In genomic region chr3:135518882-135519281, GRCm38 (mm10) we compare ENCODE assay signal across 23 mouse cellular contexts. TPM values are rescaled to one million over a fixed set of nuclear protein-coding genes. Genes with fewer than 3 reads are reported as not detected.
A peak's percentile ranks its signal among the peaks of the same experiment; 100 is the strongest.
DNase-seq lines count a peak whose midpoint lies in the region; ATAC-seq and TF ChIP-seq lines count a peak whose summit lies in the region.
"Had no signal": no experiment of that assay in that cellular context is flagged by ENCODE, and none has a peak within 500 bp of the region (broad histone marks: within the 10 kb centered on the region; RNA-seq: fewer than 3 reads in every experiment).

No protein-coding gene starts in this region.

- no peak for TF ChIP-seq CTCF in heart, adult 2 months (IDR thresholded peaks at IDR 0.05)

- H3K27me3 ChIP-seq in heart, adult 2 months (ENCODE audit: control insufficient read depth, insufficient read depth, low read length): no peaks in the 10 kb centered on the region
- H3K27me3 ChIP-seq in heart, embryonic 15.5 days: no peaks in the 10 kb centered on the region
- H3K27me3 ChIP-seq in heart, embryonic 16.5 days (ENCODE audit: control insufficient read depth, insufficient read depth, low read length): no peaks in the 10 kb centered on the region
- H3K27me3 ChIP-seq: embryonic facial prominence, embryonic 15.5 days; intestine, embryonic 15.5 days; limb, embryonic 15.5 days had no signal

- H3K36me3 ChIP-seq in heart, adult 2 months (ENCODE audit: control insufficient read depth, insufficient read depth, low read length): peaks cover 10% of the 10 kb centered on the region
- H3K36me3 ChIP-seq in heart, embryonic 15.5 days: 0 out of 2 replicates have a peak, but pooled peaks cover 4% of the 10 kb centered on the region
- H3K36me3 ChIP-seq in heart, embryonic 16.5 days (ENCODE audit: control insufficient read depth, insufficient read depth): 0 out of 2 replicates have a peak, but pooled peaks cover 5% of the 10 kb centered on the region
- H3K36me3 ChIP-seq: embryonic facial prominence, embryonic 15.5 days; hindbrain, embryonic 10.5 days; intestine, embryonic 15.5 days; limb, embryonic 15.5 days had no signal

- peaks cover 18% of the 10 kb centered on the region for H3K4me1 ChIP-seq in heart, adult 2 months (ENCODE audit: control insufficient read depth, insufficient read depth, low read length)
- peaks cover 47% of the 10 kb centered on the region for H3K4me1 ChIP-seq in heart, embryonic 15.5 days (replicated peaks)
- peaks cover 43% of the 10 kb centered on the region for H3K4me1 ChIP-seq in heart, embryonic 16.5 days (ENCODE audit: control insufficient read depth, insufficient read depth, low read length)

- intact Hi-C loops in heart, adult 2 months (cut with DNase I): loop anchor here (5.0 kb wide), 1 partner anchor 63 kb away; no protein-coding TSS in a partner anchor
- intact Hi-C loops in heart, postnatal 10 days (cut with DNase I): no loop called here
- intact Hi-C loops in heart, postnatal 36 days (cut with DNase I): no loop called here

- WGBS in heart, adult 2 months: 79% methylated on average over 5 of the region's 5 CpGs
- 60% methylated on average over 5 of the region's 5 CpGs for WGBS in heart, embryonic 15.5 days
- 60% methylated on average over 5 of the region's 5 CpGs for WGBS in heart, embryonic 16.5 days

- H3K4me3 ChIP-seq in heart, adult 2 months: no peak overlapping the region
- H3K4me3 ChIP-seq in heart, embryonic 15.5 days: no peak overlapping the region
- no peak overlapping the region for H3K4me3 ChIP-seq in heart, embryonic 16.5 days (ENCODE audit: low read length)
- H3K4me3 ChIP-seq: embryonic facial prominence, embryonic 15.5 days; hindbrain, embryonic 10.5 days; intestine, embryonic 15.5 days; left cerebral cortex, adult 2 months; limb, embryonic 15.5 days had no signal

- no peak for DNase-seq in heart, adult 2 months
- DNase-seq in heart, postnatal 10 days: no peak
- no peak for DNase-seq in heart, postnatal 36 days
- DNase-seq in retina, postnatal 1 day: no peak
- DNase-seq: cerebellum, adult 9-10 months; kidney, adult 8-10 months; kidney, postnatal 10 days; left cerebral cortex, postnatal 4 days; lung, embryonic 14.5 days had no signal

- no peaks in the 10 kb centered on the region for H3K9me3 ChIP-seq in heart, embryonic 15.5 days (replicated peaks)
- H3K9me3 ChIP-seq in heart, embryonic 16.5 days (replicated peaks; ENCODE audit: control insufficient read depth, low read length): no peaks in the 10 kb centered on the region
- H3K9me3 ChIP-seq: embryonic facial prominence, embryonic 15.5 days; G1E; hindbrain, embryonic 10.5 days; intestine, embryonic 15.5 days; limb, embryonic 15.5 days had no signal

- H3K79me2 ChIP-seq in heart, adult 2 months (replicated peaks; ENCODE audit: control insufficient read depth, insufficient read depth, low read length): no peaks in the 10 kb centered on the region

- TF ChIP-seq POLR2A in heart, adult 2 months (IDR thresholded peaks at IDR 0.05; ENCODE audit: insufficient read depth, low read depth, low read length): no peak

- H3K9ac ChIP-seq in heart, adult 2 months (ENCODE audit: low read depth, low read length): no peak overlapping the region; the same call in 1 of the 2 replicates
- H3K9ac ChIP-seq in heart, embryonic 15.5 days: no peak overlapping the region
- peak overlapping the region; percentile 52 for H3K9ac ChIP-seq in heart, embryonic 16.5 days (ENCODE audit: low read length)
- H3K9ac ChIP-seq: embryonic facial prominence, embryonic 15.5 days; intestine, embryonic 15.5 days; limb, embryonic 15.5 days; liver, embryonic 14.5 days; lung, embryonic 14.5 days had no signal

- ATAC-seq in heart, embryonic 15.5 days (replicated peaks; ENCODE audit: insufficient number of reproducible peaks, insufficient read depth, low FRiP score, low read depth): no peak
- no peak for ATAC-seq in heart, embryonic 16.5 days (replicated peaks; ENCODE audit: extremely low read depth, insufficient read depth, low FRiP score)
- ATAC-seq in erythroblast, adult 5-6 weeks (replicated peaks; ENCODE audit: low FRiP score, poor library complexity, severe bottlenecking): no peak
- ATAC-seq: activated CD4-positive, CD25-positive, alpha-beta regulatory T cell, adult 4 months; forebrain, embryonic 16.5 days; hindbrain, embryonic 16.5 days; intestine, embryonic 15.5 days; midbrain, embryonic 16.5 days had no signal

- no peak overlapping the region for H3K4me2 ChIP-seq in heart, embryonic 15.5 days
- H3K4me2 ChIP-seq in heart, embryonic 16.5 days (ENCODE audit: low read depth, low read length): no peak overlapping the region
- H3K4me2 ChIP-seq: embryonic facial prominence, embryonic 15.5 days; intestine, embryonic 15.5 days; limb, embryonic 15.5 days; lung, embryonic 14.5 days had no signal

- H3K27ac ChIP-seq in heart, adult 2 months: peak overlapping the region; percentile 26; the same call in 1 of the 2 replicates
- peak overlapping the region; percentile 65 for H3K27ac ChIP-seq in heart, embryonic 15.5 days
- H3K27ac ChIP-seq in heart, embryonic 16.5 days (ENCODE audit: low read length): peak overlapping the region; percentile 69
- H3K27ac ChIP-seq: embryonic facial prominence, embryonic 15.5 days; hindbrain, embryonic 10.5 days; intestine, embryonic 15.5 days; left cerebral cortex, adult 2 months; limb, embryonic 15.5 days; liver, embryonic 14.5 days had no signal

- no peak for TF ChIP-seq EP300 in heart, adult 2 months (IDR thresholded peaks at IDR 0.05; ENCODE audit: insufficient read depth, low read depth, low read length)

RNA-seq across cellular contexts. Expression of gene Manba, which starts 33.5 kb away (rescaled TPM):
- 10 to 100 TPM; 15.7 to 16.4 TPM for total RNA-seq in heart, adult 2 months (2021)
- polyA plus RNA-seq in heart, adult 2 months (2012; rRNA removed): 8.2 and 13.3 TPM in 2 replicates
- total RNA-seq in heart, postnatal 10 days (2021): 10 to 100 TPM; 22.5 to 26.8 TPM
- polyA plus RNA-seq in heart, embryonic 15.5 days (2015; fragmentation: Nextera tagmentation; extraction: Ambion mirVana): 33.3 and 35.2 TPM in 2 replicates
- total RNA-seq in heart, postnatal 36 days (2021): 10 to 100 TPM; 16.3 to 17.6 TPM
- 37.0 and 38.3 TPM in 2 replicates for polyA plus RNA-seq in heart, embryonic 16.5 days (2015; fragmentation: Nextera tagmentation; extraction: Ambion mirVana)
- total RNA-seq in erythroblast, adult 5-6 weeks (2015; ENCODE audit: low replicate concordance): 3.1 and 4.6 TPM in 2 replicates
- 7.2 and 8.9 TPM in 2 replicates for total RNA-seq in erythroblast, adult 5-6 weeks (2017; ENCODE audit: low replicate concordance)
